Mouse (Mus musculus) cerebellum, adult 18-20 months (tissue): Measurements from ENCODE around the gene Fars2.

Experiments
- DNase-seq, 2 experiments: peaks; one replicate each; pipeline ENCODE4 v3.0.0; 2021

Fars2 gene

DNA sequence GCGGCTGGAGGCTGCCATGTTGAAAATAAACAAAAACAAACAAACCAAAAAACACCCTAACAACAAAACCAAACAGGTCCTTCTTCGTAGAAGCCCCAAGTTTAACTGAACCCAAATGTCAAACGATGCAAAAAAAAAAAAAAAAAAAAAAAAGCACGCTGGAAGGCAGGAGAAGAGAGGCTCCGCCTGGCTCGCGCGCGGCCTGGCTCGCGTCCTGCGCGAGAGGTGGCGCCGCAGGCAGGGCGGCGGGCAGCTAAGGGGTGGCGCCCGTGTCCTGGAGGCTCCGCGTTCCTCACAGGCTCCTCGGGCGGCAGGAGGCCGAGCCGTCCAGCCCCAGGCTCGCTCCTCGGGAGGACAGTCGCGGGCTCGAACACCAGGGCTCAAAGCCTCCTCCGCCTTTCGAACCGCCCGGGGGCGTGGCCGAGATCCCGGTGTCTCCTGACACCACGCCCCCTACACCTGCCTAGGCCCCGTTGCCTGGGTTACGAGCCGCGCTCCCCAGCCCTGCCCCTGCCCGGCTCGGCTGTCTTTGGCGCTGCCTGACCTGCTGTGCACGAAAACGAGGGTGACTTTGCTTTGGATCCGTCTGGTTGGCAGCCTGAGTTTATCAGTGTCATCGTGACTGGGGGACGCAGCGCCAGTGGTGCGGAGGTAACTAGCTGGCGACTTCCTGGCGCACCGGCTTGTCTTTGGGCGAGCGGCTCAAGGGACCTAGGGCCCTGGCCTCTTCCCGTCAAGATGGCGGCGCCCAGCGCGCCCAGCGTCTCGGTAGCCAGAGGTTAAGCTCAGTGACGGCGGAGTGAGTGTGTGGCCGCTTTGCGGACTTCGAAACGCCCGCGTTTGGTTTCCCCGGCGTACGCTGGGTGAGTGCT is at the start of gene Fars2, which contains the start of gene Lyrm4:
Gene Fars2, plus strand, starts transcription at position 270 of the 872 bp plus-strand sequence.
Gene Lyrm4, minus strand, starts transcription at position 384 of the 872 bp plus-strand sequence.
- peak; percentile 97 to 98 for DNase-seq

DNA sequence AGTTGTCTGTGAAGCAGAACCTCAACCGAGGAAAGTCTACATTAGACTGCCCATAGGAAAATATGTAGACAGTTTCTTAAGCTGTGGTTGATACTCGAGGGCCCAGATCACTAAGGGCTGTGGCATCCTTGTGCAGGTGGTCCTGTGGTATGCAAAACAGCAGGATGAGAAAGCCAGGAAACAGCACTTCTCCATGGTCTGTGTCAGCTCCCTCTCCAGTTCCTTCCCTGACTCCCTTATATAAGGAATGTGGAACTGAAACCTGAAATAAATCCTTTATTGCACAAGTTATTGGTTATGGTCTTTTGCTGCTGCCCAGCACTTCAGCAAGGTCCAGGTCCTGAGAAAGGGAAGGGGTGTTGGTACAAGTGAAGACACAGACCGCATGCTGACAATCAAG is 42.7 kb upstream of the Fars2 start:
- DNase-seq = no peak

DNA sequence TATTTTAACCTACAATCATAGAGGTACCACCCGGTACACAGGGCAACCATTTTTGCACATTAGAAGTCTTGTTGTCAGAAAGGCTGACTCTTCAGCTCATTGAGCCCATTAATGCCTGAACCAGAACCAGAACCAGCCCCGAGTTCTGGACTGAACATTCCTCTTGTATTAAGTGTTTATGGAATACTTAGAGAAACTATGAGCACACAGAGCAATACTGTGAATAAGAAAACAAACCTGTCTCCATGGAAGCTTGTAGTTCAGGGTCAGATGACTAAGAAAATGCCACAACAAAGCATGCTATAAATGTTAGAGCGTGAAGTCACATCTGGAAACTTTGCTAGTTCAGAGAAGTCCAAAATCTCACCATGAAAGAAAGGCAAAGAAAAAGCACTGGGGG is 35.6 kb upstream of the Fars2 start:
- no peak for DNase-seq

GRCm38 (mm10) chr13:36084701-36085100 is 32.5 kb upstream of the Fars2 start:
- DNase-seq = no peak

GRCm38 (mm10) chr13:36085971-36086370 is 31.2 kb upstream of the Fars2 start:
- no peak for DNase-seq

GRCm38 (mm10) chr13:36086608-36087391 is 30.4 kb upstream of the Fars2 start:
- no peak for DNase-seq

DNA sequence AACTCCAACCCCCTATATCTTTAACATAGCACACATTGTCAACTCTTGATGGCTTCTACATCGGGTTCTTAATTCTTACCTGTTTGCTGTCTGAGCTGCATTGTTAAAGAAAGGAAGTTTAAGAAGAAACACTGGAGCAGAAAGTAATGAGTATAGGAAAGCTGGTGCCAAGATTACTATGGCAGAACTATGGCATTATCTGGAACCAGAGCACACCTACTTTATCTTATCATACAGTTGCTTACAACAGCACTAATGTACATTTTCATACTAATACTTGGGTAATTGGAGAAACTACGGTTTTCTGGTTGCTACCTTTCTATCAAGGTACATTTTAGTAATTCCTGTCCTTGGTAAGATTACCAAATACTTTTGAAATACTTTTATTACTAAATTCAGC is 29.8 kb upstream of the Fars2 start:
- no peak for DNase-seq

DNA sequence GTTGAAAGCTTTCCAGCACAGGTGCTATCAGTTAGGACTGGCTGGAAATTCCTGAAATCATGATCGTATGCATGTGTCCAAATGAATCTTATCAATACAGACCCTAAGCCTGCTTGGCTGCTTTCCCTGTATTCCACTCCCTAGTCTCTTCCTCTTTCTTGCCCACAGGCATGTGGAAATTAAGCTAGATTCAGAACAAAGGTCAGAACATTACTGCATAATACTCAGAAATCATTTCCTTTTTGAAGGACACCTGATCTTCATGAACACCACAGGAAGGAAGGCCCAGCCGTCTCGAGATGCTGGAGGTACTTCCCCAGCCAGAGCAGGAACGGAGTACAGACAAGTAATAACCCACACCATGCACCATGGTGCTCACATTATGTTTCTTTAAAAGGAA is 29.0 kb upstream of the Fars2 start:
- no peak for DNase-seq

GRCm38 (mm10) chr13:36096684-36097383 is 20.4 kb upstream of the Fars2 start:
- no peak for DNase-seq

- DNase-seq = peak; percentile 61 to 72
Observed at GRCm38 (mm10) chr13:36105591-36105990, 11.6 kb upstream of the Fars2 start.

- DNase-seq = no peak
Observed at GRCm38 (mm10) chr13:36108528-36108927, 8.7 kb upstream of the Fars2 start.

- no peak for DNase-seq
Observed at GRCm38 (mm10) chr13:36111331-36111730, 5.9 kb upstream of the Fars2 start.

- DNase-seq = no peak
Observed at GRCm38 (mm10) chr13:36113181-36113580, 4.0 kb upstream of the Fars2 start.

DNA sequence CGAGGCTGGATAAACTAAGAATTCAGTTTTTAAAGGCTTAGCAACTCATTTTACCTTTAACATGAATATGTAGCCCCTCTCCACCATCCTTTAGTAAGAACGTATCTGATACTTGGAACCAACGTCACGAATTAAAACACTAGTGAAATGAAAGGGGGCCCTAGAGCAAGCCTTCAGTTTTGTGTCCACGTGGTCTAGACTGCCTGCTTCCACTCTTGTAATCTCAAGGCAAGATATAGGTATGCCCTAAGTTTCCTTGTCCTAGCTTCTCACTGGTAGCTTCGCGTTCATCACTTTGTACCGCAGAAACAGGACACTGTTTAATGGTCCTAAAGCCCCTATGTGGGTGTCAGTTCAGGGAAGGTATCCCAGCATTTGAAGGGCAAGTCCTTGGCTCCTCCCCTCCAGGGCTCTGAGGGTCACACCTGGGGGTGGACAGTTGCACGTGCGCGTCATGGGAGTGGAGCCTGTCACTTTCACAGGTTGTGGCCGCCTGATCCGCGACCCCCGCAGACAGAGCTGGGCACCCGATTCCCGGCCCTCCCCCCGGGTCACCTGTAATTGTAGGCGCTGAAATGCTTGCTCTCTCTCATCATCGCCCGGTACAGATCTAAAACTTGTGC is 581 bp upstream of the Fars2 start:
- DNase-seq = peak; percentile 53 to 61

DNA sequence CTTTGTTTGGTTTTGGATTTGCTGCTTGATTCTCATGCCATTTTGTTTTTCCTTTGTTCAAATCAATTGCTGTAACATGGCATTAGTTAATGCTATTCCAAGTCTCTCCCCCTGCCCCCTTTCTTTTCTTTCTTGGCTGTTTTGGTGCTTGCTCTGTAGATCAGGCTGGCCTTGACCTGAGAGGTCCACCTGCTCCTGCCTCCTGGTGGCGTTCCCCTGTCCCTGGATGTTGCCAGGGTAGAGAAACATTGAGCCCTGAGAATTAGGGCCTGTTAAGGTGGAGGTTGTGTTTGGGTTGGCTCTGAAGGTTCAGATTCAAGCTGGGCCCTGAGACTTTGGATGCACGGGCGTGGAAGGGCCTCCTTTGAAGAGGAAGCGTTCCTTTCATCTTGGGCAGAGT is 2.5 kb downstream of the Fars2 start:
- no peak for DNase-seq

- no peak for DNase-seq
Observed at GRCm38 (mm10) chr13:36120606-36121005, 3.4 kb downstream of the Fars2 start.

DNA sequence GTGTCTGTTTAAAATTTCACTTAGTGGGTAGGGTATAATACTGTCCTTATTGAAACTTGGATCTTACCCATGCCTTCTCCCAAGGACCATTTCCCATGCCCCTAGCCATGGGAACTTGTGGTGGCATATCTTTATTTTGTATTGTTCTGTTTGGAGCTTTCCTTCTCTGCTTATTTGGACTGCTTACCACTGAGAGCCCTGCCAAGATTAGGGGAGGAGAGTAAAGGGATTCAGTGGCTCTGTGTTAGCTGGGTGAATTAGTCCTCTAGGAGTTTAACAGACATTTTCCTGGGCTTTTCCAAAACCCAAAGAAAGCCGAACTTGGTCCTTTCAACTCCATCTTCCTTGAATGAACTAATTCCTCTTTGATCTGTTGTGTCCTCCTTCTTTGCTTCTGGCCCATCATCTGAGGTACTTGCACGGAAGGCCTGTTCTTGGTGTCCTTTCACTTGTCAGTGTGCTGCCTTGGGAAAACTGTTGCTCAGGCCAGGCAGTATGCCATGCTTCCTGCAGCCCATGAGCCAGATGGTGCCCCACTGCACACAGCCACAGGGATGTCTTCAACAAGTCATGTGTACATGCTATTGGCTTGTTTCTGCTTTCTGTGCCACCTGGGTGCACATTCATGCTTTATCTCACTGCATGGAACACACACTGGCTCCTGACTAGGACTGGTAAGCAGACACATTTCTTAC is 12.3 kb downstream of the Fars2 start:
- peak; percentile 17 to 27 for DNase-seq

DNA sequence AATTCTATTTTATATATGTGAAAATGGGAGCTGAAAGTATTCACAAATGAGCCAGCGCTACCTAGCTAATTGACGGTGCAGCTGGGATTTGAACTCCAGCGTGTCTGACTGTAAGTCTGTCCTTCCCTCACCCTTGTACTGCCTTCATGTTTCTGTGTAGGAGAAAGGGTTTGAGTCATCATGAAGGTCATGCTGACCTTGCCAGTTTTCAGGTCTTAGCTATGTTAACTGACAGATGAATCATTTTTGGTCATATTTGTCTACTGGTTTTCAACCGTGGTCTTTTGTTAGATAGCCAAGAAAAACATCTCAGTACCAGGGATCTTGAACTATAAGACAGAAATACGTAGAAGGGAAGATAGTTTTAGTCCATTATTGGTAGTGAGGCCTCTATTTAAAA is 14.2 kb downstream of the Fars2 start:
- no peak for DNase-seq

- DNase-seq = no peak
Observed at GRCm38 (mm10) chr13:36131992-36132649, 14.9 kb downstream of the Fars2 start.

DNA sequence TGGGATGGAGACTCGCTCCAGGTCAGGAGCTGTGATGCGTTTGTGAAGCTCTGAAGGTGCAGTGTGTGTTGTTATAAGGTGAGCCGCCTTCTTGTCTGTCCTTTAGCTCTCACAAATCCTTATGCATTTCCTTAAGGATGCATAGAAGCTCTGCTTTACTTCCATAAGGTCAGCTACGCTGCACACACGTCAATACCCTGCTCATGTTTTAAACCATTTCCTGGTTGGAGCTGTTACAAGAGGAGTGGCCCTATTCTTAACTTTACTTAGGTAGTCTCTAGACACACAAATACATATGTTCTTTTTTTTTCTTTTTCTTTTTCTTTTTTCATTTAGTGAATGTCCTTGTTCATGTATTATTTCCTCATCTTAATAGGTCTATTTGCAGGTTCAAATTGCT is 22.5 kb downstream of the Fars2 start:
- no peak for DNase-seq

GRCm38 (mm10) chr13:36140247-36141016 is 23.2 kb downstream of the Fars2 start:
- DNase-seq = no peak
